Mouse (Mus musculus): ENCODE data around the gene Slc25a39.
"Not testable (repeated sequence)": the region's sequence is repeated elsewhere in the genome, so short reads cannot be mapped to it uniquely, and the experiment has no call there.

The Slc25a39 gene

GRCm38 (mm10) chr11:102368347-102368746 lies 39.4 kb downstream of the Slc25a39 start:
- DNase-seq, result no peak

DNA sequence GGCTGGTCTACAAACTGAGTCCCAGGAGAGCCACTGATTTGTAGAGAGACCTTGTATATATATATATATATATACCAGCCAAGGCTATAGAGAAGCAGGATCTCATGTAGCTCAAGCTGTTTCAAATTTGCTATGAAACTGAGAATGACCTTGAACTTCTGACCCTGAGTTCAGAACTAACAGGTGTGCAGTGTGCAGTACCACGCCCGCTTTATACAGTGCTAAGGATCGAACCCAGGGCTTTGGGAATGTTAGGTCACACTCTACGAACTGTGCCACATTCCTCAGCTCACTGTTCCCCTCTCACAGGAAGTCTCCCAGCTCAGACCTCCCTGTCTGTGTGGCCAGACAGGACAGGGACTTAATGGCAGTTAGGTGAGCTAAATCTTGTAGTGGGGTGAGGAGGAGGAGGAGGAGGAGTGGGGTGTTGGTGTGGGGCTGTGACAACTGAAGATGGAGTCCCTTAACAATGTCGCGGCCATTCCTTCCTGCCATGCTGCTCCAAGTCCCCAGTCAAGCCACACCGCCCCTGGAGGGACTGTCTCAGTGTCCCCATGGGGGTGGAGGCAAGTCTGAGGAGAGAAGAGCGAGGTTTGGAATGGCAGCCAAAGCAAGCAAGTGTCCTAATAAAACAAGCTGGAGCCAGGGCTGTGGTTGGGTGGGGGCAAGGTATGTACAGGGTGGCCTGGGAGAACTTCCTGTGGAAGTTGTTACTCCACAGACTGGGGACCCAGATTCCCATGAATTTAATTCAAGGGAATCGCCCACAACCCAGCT lies 40.1 kb downstream of the Slc25a39 start:
- no peak for DNase-seq

DNA sequence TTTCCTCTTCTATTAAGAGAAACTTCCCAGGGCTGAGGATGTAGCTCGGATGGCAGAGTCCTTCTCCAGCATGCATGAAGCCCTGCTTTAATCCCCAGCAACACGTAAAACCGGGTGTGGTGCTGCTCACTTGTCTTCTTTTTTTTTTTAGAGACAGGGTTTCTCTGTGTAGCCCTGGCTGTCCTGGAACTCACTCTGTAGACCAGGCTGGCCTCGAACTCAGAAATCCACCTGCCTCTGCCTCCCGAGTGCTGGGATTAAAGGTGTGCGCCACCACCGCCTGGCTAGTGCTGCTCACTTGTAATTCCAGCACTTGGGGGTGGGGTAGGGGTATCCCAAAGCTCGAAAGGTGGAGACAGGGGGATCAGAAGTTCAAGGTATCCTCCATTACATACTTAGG lies 41.6 kb downstream of the Slc25a39 start, which contains the start of gene Slc4a1:
Gene Slc4a1 (minus strand): TSS at position 101 of the 400 bp plus-strand sequence.
- DNase-seq, result not testable (repeated sequence)

GRCm38 (mm10) chr11:102365699-102366098 lies 42.0 kb downstream of the Slc25a39 start:
- DNase-seq, result no peak

DNA sequence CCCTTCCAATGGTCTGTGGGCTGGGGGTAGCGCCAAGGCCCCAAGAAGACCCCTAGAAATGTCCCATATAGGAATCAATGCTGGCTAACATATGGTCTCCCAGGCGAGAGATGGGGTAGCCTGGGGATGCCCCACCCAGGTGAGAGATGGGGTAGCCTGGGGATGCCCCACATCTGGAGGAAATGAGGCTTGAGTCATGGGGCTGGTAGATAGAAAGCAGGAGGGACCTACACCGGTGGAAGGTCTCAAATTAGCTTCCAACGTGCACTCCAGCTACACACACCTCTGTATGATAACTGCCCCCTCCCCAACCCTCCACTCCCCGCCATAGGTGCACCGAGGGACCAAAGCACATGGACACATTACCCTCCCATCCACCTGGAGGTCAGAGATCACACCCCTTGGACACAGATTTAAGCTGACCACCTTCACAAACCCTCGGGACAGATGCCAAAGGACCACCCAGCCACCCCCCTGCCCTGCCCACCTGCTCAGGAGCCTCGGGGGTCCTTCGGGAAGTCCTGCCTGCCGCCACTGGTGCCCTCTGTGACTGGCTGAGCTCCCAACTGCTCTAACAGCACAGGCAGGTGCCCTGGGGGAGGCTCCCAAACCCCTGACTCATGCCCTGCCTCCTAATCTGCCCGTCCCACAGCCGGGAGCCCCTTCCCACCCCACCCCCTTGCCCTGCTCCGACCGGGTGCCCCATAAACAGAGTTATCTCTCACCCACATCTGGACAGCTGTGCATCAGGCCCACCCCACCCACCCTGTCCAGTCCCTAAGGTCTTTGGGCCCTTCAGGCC lies 43.0 kb downstream of the Slc25a39 start:
- DNase-seq, result no peak

DNA sequence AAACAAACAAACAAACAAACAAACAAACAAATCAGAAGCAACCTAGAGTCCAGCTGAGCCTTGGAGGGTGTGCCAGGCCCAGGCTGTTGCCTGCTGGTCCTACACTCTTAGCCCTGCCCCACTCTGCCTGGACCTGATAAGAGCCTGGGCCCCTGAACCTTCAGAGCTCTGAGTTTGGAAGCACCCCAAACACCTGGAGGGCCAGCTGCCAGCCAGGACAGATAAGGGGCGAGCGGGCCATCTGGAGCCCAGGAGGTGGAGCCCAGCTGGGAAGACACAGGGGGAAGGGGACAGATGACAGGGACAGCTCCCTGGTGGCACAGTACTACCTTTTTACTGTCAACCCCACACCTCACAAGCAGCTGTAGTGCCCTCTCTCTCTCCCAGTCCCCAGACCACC lies 44.1 kb downstream of the Slc25a39 start:
- no peak for DNase-seq

DNA sequence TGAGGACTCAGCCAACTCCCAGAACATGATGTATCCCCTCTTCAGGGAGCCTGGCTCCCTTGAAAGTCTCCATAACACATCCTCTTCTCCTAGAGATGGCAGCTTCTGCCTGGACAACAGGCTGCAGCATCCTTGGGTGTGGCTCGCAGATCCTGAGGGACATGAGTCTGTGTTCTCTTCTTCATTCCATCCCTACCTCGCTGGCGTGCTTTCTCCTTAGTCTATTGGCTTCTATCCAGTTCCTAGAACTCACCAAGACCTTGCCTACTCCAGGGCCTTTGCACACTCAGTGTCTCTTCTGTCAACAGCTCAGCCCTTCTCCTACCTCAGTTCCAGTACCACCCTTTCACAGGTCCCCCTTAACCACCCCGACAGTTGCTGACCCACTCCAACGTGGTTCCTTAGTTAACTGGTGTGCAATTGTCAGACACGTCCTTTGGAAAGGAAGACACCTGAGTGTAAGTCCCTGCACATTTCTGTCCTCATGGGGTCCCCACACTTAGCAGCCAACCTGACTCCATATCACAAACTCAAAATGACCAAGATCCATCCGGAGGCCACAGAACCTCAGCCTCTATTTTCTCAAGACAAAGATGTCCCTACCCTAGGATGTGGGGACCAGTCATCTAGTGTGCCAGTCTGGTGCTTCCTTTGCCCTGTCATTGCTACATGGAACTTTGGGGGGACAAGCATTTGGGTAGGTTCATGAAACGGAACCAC lies 45.8 kb downstream of the Slc25a39 start:
- DNase-seq, result no peak

DNA sequence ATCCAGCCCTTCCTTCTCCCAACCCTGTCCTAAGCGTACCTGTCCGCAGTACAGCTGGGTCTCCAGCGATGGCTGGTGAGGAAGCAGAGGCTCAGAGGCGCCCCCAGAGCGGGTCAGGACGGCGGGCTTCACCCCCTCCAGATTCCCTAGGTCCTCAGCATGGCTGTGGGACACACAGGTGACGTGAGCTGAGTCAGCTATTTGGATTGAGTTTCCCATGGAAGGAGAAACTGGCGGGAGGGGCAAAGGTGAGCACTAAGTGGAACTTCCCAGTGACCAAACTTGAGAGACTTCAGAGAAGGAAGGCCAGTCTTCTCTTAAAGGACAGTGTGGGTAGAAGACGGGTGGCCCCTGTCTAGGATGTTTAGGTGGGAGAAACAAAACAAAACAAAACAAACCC lies 49.4 kb downstream of the Slc25a39 start:
- DNase-seq, result no peak

GRCm38 (mm10) chr11:102356636-102357350 lies 51.0 kb downstream of the Slc25a39 start:
- DNase-seq, result no peak

GRCm38 (mm10) chr11:102356190-102356589 lies 51.6 kb downstream of the Slc25a39 start:
- no peak for DNase-seq

DNA sequence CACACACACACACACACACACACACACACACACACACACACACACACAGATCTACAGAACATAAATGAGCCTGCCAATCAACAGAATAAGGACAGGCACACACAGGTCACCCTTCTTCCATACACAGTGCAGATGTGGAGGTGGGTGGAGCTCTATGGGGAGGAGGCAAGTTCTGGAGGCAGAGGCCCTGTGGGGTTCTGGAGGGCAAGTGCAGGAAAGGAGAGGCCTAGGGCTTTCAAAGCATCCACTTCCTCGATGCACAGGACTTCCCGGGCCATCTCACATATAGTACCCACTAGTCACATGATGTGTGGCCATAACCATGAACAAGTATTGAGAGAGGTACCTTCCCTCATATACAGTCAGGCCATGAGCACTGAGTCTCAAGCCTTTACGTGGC lies 52.2 kb downstream of the Slc25a39 start:
- no peak for DNase-seq

DNA sequence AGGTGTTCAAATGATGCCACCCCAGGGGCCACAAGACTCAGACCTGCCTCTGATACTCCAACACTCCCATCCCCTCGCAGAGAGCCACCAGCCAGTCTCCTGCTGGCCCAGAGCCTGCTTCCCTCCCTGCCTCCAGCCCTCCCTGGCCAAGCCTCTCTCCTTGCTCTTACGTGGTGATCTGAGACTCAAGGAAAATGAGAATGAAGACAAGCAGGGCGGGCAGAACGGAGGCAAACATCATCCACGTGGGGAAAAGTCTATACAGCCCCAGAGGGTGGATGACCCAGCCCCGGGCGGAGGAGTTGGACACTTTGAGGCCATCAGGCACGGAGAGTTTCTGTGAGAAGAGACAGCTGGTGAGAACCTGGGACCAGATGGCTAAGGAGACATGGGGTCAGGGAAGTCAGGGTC lies 54.7 kb downstream of the Slc25a39 start:
- no peak for DNase-seq
